Mouse (Mus musculus): ENCODE measurements around the gene Clcn1. TPM values are rescaled to one million over a fixed set of nuclear protein-coding genes. Genes with fewer than 3 reads are reported as not detected.
A peak's percentile ranks its signal among the peaks of the same experiment; 100 is the strongest.

The Clcn1 gene
- polyA plus RNA-seq, 1 experiment from 2014 or later = not detected

GRCm38 (mm10) chr6:42251791-42252190, 34.7 kb upstream of the Clcn1 start:
- Histone ChIP-seq H3K9ac (replicated peaks; ENCODE audit: low read depth) (no peak overlapping the region), H3K27me3 (replicated peaks; ENCODE audit: insufficient read depth, low read length) (no peaks in the 10 kb centered on the region), H3K4me2 (replicated peaks; ENCODE audit: low read depth, low read length) (no peak overlapping the region), H3K27ac (ENCODE audit: low read length) (no peak overlapping the region), H3K4me3 (ENCODE audit: low read depth, low read length) (no peak overlapping the region), H3K9me3 (ENCODE audit: low read length) (no peaks in the 10 kb centered on the region), H3K4me1 (ENCODE audit: insufficient read depth, low read depth, low read length) (peaks cover 6% of the 10 kb centered on the region; the same call in 1 of the 2 replicates), H3K36me3 (ENCODE audit: insufficient read depth, low read length) (no peaks in the 10 kb centered on the region)
- ATAC-seq (no peak), DNase-seq (ENCODE audit: low spot score) (no peak)
- TF ChIP-seq EP300 (IDR thresholded peaks at IDR 0.05) = no peak
- 85% methylated on average over 4 of the region's 4 CpGs for WGBS

GRCm38 (mm10) chr6:42253103-42253502, 33.4 kb upstream of the Clcn1 start:
- no peak overlapping the region for H3K27ac ChIP-seq (ENCODE audit: low read length)
- no peaks in the 10 kb centered on the region for H3K27me3 ChIP-seq (replicated peaks; ENCODE audit: insufficient read depth, low read length)
- H3K9me3 ChIP-seq (ENCODE audit: low read length) = no peaks in the 10 kb centered on the region
- H3K36me3 ChIP-seq (ENCODE audit: insufficient read depth, low read length) = no peaks in the 10 kb centered on the region
- peaks cover 6% of the 10 kb centered on the region; the same call in 1 of the 2 replicates for H3K4me1 ChIP-seq (ENCODE audit: insufficient read depth, low read depth, low read length)
- H3K4me3 ChIP-seq (ENCODE audit: low read depth, low read length) = no peak overlapping the region
- no peak for DNase-seq (ENCODE audit: low spot score)
- no peak overlapping the region for H3K4me2 ChIP-seq (replicated peaks; ENCODE audit: low read depth, low read length)
- no peak overlapping the region for H3K9ac ChIP-seq (replicated peaks; ENCODE audit: low read depth)
- TF ChIP-seq CTCF (IDR thresholded peaks at IDR 0.05) = no peak
- TF ChIP-seq EP300 (IDR thresholded peaks at IDR 0.05) = no peak
- 87% methylated on average over 2 of the region's 2 CpGs for WGBS
- no peak for ATAC-seq

GRCm38 (mm10) chr6:42257303-42257863, 29.1 kb upstream of the Clcn1 start:
- Histone ChIP-seq H3K9ac (replicated peaks; ENCODE audit: low read depth) (no peak overlapping the region), H3K4me1 (ENCODE audit: insufficient read depth, low read depth, low read length) (no peaks in the 10 kb centered on the region), H3K27ac (ENCODE audit: low read length) (peak overlapping the region; percentile 59; the same call in 1 of the 2 replicates), H3K36me3 (ENCODE audit: insufficient read depth, low read length) (no peaks in the 10 kb centered on the region), H3K4me3 (ENCODE audit: low read depth, low read length) (no peak overlapping the region), H3K27me3 (replicated peaks; ENCODE audit: insufficient read depth, low read length) (no peaks in the 10 kb centered on the region), H3K9me3 (ENCODE audit: low read length) (no peaks in the 10 kb centered on the region), H3K4me2 (replicated peaks; ENCODE audit: low read depth, low read length) (no peak overlapping the region)
- DNase-seq (ENCODE audit: low spot score) (peak; percentile 70), ATAC-seq (no peak)
- 8% methylated on average over 11 of the region's 11 CpGs for WGBS
- TF ChIP-seq CTCF (IDR thresholded peaks at IDR 0.05) (peak; percentile 83), EP300 (IDR thresholded peaks at IDR 0.05) (no peak)

- no peaks in the 10 kb centered on the region for H3K4me1 ChIP-seq (ENCODE audit: insufficient read depth, low read depth, low read length)
- H3K27ac ChIP-seq (ENCODE audit: low read length) = peak overlapping the region; percentile 92
- no peaks in the 10 kb centered on the region for H3K36me3 ChIP-seq (ENCODE audit: insufficient read depth, low read length)
- no peak overlapping the region for H3K4me3 ChIP-seq (ENCODE audit: low read depth, low read length)
- H3K27me3 ChIP-seq (replicated peaks; ENCODE audit: insufficient read depth, low read length) = no peaks in the 10 kb centered on the region
- no peak overlapping the region for H3K9ac ChIP-seq (replicated peaks; ENCODE audit: low read depth)
- WGBS = 28% methylated on average over 6 of the region's 6 CpGs
- no peaks in the 10 kb centered on the region for H3K9me3 ChIP-seq (ENCODE audit: low read length)
- H3K4me2 ChIP-seq (replicated peaks; ENCODE audit: low read depth, low read length) = no peak overlapping the region
- TF ChIP-seq EP300 (IDR thresholded peaks at IDR 0.05) (peak; percentile 99), CTCF (IDR thresholded peaks at IDR 0.05) (no peak)
- ATAC-seq (peak; percentile 53), DNase-seq (ENCODE audit: low spot score) (peak; percentile 94)
Measured at GRCm38 (mm10) chr6:42260430-42260829, 26.1 kb upstream of the Clcn1 start.

- 15% methylated on average over 20 of the region's 20 CpGs for WGBS
- ATAC-seq (peak; percentile 37), DNase-seq (ENCODE audit: low spot score) (peak; percentile 91)
- Histone ChIP-seq H3K9ac (replicated peaks; ENCODE audit: low read depth) (0 out of 2 replicates have a peak within 1 kb of the TSS, but pooled peaks have one; percentile 23), H3K4me1 (ENCODE audit: insufficient read depth, low read depth, low read length) (no peaks in the 10 kb centered on the region), H3K4me3 (ENCODE audit: low read depth, low read length) (0 out of 2 replicates have a peak within 1 kb of the TSS, but pooled peaks have one; percentile 17), H3K36me3 (ENCODE audit: insufficient read depth, low read length) (no peaks in the 10 kb centered on the region), H3K27me3 (replicated peaks; ENCODE audit: insufficient read depth, low read length) (no peaks in the 10 kb centered on the region), H3K9me3 (ENCODE audit: low read length) (no peaks in the 10 kb centered on the region), H3K4me2 (replicated peaks; ENCODE audit: low read depth, low read length) (peak within 1 kb of the TSS; percentile 30), H3K27ac (ENCODE audit: low read length) (peak within 1 kb of the TSS; percentile 92)
- TF ChIP-seq EP300 (IDR thresholded peaks at IDR 0.05) (peak; percentile 54; the same call in 1 of the 2 replicates), CTCF (IDR thresholded peaks at IDR 0.05) (no peak)
Measured at GRCm38 (mm10) chr6:42261524-42262170, 24.8 kb upstream of the Clcn1 start, which contains the start of gene Tmem139. TSS of gene Tmem139 (plus strand) at chr6:42261970.

- 1% methylated on average over 41 of the region's 51 CpGs for whole genome bisulfite sequencing
- TF ChIP-seq EP300 (IDR thresholded peaks at IDR 0.05) (peak; percentile 18), CTCF (IDR thresholded peaks at IDR 0.05) (peak; percentile 98)
- Histone ChIP-seq H3K9me3 (ENCODE audit: low read length) (no peaks in the 10 kb centered on the region), H3K4me2 (replicated peaks; ENCODE audit: low read depth, low read length) (peak within 1 kb of the TSS; percentile 63), H3K27ac (ENCODE audit: low read length) (peak within 1 kb of the TSS; percentile 90), H3K36me3 (ENCODE audit: insufficient read depth, low read length) (peaks cover 14% of the 10 kb centered on the region; the same call in 1 of the 2 replicates), H3K4me1 (ENCODE audit: insufficient read depth, low read depth, low read length) (no peaks in the 10 kb centered on the region), H3K9ac (replicated peaks; ENCODE audit: low read depth) (peak within 1 kb of the TSS; percentile 74), H3K4me3 (ENCODE audit: low read depth, low read length) (peak within 1 kb of the TSS; percentile 89), H3K27me3 (replicated peaks; ENCODE audit: insufficient read depth, low read length) (no peaks in the 10 kb centered on the region)
- ATAC-seq (peak; percentile 93), DNase-seq (ENCODE audit: low spot score) (peak; percentile 100)
Measured at GRCm38 (mm10) chr6:42264626-42265312, 21.7 kb upstream of the Clcn1 start, which contains the start of gene Casp2. TSS of gene Casp2 (plus strand) at chr6:42264985.
